Mouse (Mus musculus) lung, adult 2 months (tissue): ENCODE results near the gene Trpv6. TPM values are rescaled to one million over a fixed set of nuclear protein-coding genes. Genes with fewer than 3 reads are reported as not detected.
A peak's percentile ranks its signal among the peaks of the same experiment; 100 is the strongest.

Experiments used
- DNase-seq: peaks from one replicate; pipeline ENCODE4 v3.0.0; 2022
- H3K4me1 ChIP-seq: fragments of 200-500 bp; 2 replicates; pipeline ENCODE4 v1.6.1; 2011; ENCODE audit warnings: low read length; ENCODE audit not compliant: control insufficient read depth, insufficient read depth
- H3K4me3 ChIP-seq: fragments of 200-500 bp; replicated peaks from 2 replicates; pipeline ENCODE3; 2011; ENCODE audit warnings: low read depth, mild to moderate bottlenecking, control low read depth, low read length; ENCODE audit errors: extremely low read depth
- CTCF ChIP-seq: fragments of 200-500 bp; IDR thresholded peaks from 2 replicates; pipeline ENCODE4 v1.5.1; 2011; ENCODE audit warnings: mild to moderate bottlenecking, low read length, control low read depth; ENCODE audit not compliant: insufficient read depth
- POLR2A ChIP-seq: fragments of 200-500 bp; IDR thresholded peaks from 2 replicates; pipeline ENCODE4 v1.6.1; 2011; ENCODE audit warnings: low read depth, mild to moderate bottlenecking, control low read depth, low read length, borderline replicate concordance; ENCODE audit errors: extremely low read depth
- WGBS: fragments of 180-500 bp; shearing (Covaris S2); methylation state at CpG from one replicate; pipeline ENCODE4 v1.1.7; 2018; 5-methylcytosine and 5-hydroxymethylcytosine counted together
- polyA plus RNA-seq: library from polyadenylated mRNA; depleted of rRNA; stranded (reverse); fragments of >200 nt; gene quantifications from 2 replicates; pipeline ENCODE4 v1.2.3, GENCODE M21; 2012

Gene Trpv6
- polyA plus RNA-seq, 1 experiment = 4.5 TPM

DNA sequence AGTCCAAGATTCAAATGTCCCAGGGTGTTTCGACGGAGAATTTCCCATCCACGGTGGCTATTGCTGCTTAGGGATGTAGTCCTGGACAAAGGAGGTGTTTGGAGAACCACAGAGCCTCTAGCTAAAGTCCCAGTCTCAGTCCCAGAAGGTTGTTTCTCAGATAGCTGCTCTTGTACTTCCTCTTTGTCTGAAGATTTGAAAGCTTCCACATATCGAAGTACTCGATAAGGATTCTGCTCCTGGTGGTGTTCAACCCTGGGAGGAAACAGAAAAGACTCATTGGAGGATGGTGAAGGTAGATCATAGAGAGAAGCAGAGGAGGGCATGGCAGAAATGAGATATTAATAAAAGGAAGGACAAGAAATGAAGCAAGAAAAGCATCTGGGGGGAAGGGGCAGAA lies 17.0 kb upstream of the Trpv6 start:
- no peak for TF ChIP-seq CTCF
- no peak for TF ChIP-seq POLR2A
- WGBS = 86% methylated on average over 5 of the region's 5 CpGs
- Histone ChIP-seq H3K4me3 (no peak overlapping the region), H3K4me1 (no peaks in the 10 kb centered on the region)
- DNase-seq = no peak

DNA sequence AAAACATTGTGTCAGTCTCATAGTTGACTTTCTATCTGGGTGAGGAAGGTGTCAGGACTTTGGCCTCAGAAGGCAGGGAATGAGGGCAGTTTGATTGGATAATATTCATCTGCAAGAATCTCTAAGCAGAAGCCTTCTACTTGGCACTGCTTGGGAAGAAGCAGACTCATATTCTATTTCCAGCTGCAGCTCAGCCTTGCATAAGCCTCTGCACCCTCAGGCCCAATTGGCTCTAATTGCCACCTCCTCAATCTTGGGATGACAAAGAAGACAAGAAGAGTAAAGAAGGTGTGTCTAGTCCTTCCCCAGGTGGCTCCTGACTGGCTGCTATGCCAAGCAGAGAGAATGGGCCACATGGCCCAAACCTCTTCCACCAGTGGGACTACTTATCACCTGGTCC lies 10.5 kb upstream of the Trpv6 start:
- TF ChIP-seq POLR2A = no peak
- DNase-seq = no peak
- H3K4me1 ChIP-seq = no peaks in the 10 kb centered on the region
- no peak overlapping the region for H3K4me3 ChIP-seq

- no peak for DNase-seq
- WGBS = 84% methylated on average over 3 of the region's 3 CpGs
These were observed 10.0 kb upstream of the Trpv6 start for GRCm38 (mm10) chr6:41646220-41646619.

DNA sequence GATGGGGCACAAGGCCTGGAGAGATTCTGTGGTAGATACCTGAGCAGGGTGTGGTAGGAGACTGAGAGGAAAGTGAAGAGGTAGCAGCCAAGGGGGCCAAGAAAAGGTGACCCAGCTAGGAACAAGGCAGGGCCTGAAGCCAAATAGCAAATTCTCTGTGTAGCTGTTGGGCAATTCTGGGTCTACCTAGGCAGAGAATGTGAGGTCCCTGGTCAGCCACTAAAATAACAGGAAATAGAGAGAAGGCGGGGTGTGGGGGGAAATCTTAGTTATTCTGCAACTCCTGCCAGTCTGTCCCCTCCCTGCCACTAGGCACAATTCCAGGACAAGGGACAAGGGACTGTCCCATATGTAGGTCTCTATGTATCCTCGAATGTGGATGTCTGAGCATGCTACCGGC lies 7.0 kb upstream of the Trpv6 start:
- Histone ChIP-seq H3K4me1 (no peaks in the 10 kb centered on the region), H3K4me3 (no peak overlapping the region)
- DNase-seq = peak; percentile 26
- WGBS = 61% methylated on average over 3 of the region's 3 CpGs
- TF ChIP-seq POLR2A (no peak), CTCF (no peak)

More at GRCm38 (mm10) chr6:41646220-41646619, 10.0 kb upstream of the Trpv6 start:
- H3K4me1 ChIP-seq = no peaks in the 10 kb centered on the region
- H3K4me3 ChIP-seq = no peak overlapping the region
- TF ChIP-seq POLR2A = no peak
- TF ChIP-seq CTCF = no peak

GRCm38 (mm10) chr6:41642765-41643164 lies 6.6 kb upstream of the Trpv6 start:
- no peak for DNase-seq
- 61% methylated on average over 4 of the region's 4 CpGs for WGBS
- Histone ChIP-seq H3K4me3 (no peak overlapping the region), H3K4me1 (no peaks in the 10 kb centered on the region)
- TF ChIP-seq CTCF (no peak), POLR2A (no peak)

DNA sequence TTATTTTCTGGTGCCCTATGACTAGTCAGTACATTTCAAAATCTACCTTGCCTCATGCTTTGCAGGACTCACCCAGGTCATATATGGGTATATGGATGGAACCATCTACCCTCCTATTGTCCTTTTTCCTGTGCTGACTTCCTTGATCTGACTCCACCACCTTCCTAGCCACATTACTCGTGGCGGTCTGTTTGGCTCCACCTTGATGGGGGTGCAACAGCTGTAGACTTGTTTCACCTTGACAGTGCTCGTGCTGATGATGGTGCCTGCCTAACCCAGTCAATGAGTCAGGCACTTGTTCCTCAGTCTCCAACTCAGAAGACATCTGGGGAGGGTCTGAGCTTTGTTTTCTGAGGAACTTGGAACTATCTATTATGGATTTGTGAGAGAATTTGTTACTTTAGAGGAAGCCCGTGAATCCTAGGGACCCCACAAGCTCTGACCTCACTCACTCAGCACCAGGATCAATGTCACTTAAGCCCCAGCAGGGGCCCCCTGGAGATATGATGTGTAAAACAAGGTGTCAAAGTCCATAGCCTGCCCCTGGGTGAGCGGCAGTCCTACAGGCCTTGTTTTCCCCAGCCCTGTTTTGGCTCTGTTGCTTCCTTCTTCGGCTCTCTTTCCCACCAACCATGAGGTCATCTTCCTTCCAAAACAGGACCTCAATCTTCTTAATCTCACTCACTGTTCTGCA lies 5.1 kb upstream of the Trpv6 start:
- H3K4me3 ChIP-seq = no peak overlapping the region
- DNase-seq = no peak
- TF ChIP-seq CTCF (no peak), POLR2A (no peak)
- 56% methylated on average over 6 of the region's 6 CpGs for WGBS
- no peaks in the 10 kb centered on the region for H3K4me1 ChIP-seq

DNA sequence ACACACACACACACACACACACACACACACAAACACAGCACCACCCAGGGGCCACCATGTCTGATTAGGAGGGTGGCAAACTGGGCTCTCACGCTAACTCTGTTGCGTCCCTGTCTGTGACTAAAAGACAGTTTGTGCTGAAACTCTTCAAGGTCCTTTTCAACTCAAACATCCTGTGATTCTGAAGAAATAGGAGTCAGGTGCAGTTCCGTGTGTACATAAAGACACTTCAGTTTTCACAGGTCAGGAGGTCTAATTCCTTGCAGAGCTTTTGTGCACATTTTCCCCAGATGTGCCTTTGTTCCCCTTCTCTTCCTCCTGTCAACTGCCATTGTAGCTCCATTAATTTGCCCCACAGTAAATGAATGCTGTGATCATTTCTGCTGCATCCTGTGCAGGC lies 4.2 kb upstream of the Trpv6 start:
- TF ChIP-seq POLR2A (no peak), CTCF (no peak)
- 48% methylated on average over 3 of the region's 3 CpGs for WGBS
- H3K4me3 ChIP-seq = no peak overlapping the region
- H3K4me1 ChIP-seq = no peaks in the 10 kb centered on the region
- no peak for DNase-seq

GRCm38 (mm10) chr6:41637927-41638506 lies 1.8 kb upstream of the Trpv6 start:
- Histone ChIP-seq H3K4me1 (no peaks in the 10 kb centered on the region), H3K4me3 (no peak overlapping the region)
- WGBS = 67% methylated on average over 6 of the region's 6 CpGs
- no peak for DNase-seq
- no peak for TF ChIP-seq CTCF
- no peak for TF ChIP-seq POLR2A

- Histone ChIP-seq H3K4me3 (no peak overlapping the region), H3K4me1 (no peaks in the 10 kb centered on the region)
- DNase-seq = no peak
- TF ChIP-seq POLR2A (no peak), CTCF (no peak)
- WGBS = 44% methylated on average over 1 of the region's 1 CpGs
These were observed 1.2 kb upstream of the Trpv6 start for GRCm38 (mm10) chr6:41637393-41637792.

DNA sequence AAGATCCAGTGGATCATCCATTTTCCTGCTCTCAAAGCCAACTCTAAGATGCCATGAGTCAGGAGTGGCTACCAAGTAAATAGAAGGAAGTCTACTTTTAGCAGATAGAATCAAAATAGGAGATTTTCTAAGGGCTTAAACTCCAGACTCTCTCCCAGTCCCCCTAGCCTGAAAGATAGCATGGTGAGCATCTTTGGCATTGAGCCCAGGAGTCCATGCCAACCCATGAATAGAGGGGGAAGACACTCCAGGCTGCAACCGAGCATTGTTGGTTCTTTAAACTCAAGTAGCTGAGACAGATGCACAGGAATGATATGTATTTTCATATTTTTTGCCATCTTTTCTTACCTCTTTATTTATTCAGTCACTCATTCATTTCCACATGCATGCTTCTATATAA lies 994 bp downstream of the Trpv6 start:
- DNase-seq = no peak
- Histone ChIP-seq H3K4me3 (no peak overlapping the region), H3K4me1 (no peaks in the 10 kb centered on the region)
- WGBS = 38% methylated on average over 1 of the region's 1 CpGs
- TF ChIP-seq POLR2A (no peak), CTCF (no peak)

DNA sequence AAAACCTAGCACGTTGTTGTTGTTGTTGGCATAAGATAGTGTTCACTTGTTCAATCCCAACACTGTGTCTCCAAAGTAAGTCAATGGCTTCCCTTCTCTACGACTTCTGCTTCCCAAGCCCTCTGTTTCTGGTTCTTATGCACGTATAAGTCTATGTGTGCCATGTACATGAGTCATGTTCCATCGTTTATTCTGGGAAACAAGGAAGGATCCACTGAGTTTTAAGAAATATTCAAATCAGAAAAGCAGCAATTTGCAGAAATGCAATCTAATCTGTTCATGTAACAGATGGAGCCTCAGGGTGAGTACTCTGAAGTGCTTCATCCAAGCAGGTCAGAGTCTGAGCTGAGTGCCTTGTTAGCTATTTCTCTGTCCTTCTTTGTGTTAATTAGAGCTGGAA lies 4.7 kb downstream of the Trpv6 start:
- TF ChIP-seq CTCF = no peak
- TF ChIP-seq POLR2A = no peak
- H3K4me1 ChIP-seq = no peaks in the 10 kb centered on the region
- no peak overlapping the region for H3K4me3 ChIP-seq
- DNase-seq = no peak
- 71% methylated on average over 4 of the region's 4 CpGs for WGBS
